Mouse (Mus musculus): ENCODE measurements around the gene Ralgapb. TPM values are rescaled to one million over a fixed set of nuclear protein-coding genes. Genes with fewer than 3 reads are reported as not detected.

Ralgapb gene
- polyA plus RNA-seq, 1 experiment, result 25.6 TPM

GRCm38 (mm10) chr2:158513821-158514336, 104.2 kb downstream of the Ralgapb start:
- DNase-seq, result no peak
- WGBS, result 80% methylated on average over 12 of the region's 12 CpGs
- H3K4me3 ChIP-seq (ENCODE audit: insufficient read depth, low read depth, low read length), result no peak overlapping the region
- H3K36me3 ChIP-seq (ENCODE audit: control insufficient read depth, insufficient read depth, low read length), result no peaks in the 10 kb centered on the region
- no peak overlapping the region for H3K27ac ChIP-seq (ENCODE audit: insufficient read depth, low read depth, low read length)
- TF ChIP-seq POLR2A (IDR thresholded peaks at IDR 0.05; ENCODE audit: low read depth, low read length) (no peak), CTCF (conservative IDR thresholded peaks at IDR 0.05; ENCODE audit: insufficient read depth, insufficient read length, low read depth, low read length) (no peak)
- no peaks in the 10 kb centered on the region for H3K27me3 ChIP-seq (replicated peaks; ENCODE audit: control insufficient read depth, insufficient read depth, low read length)
- H3K4me1 ChIP-seq (ENCODE audit: control insufficient read depth, insufficient read depth, low read length), result no peaks in the 10 kb centered on the region

- no peaks in the 10 kb centered on the region for H3K27me3 ChIP-seq (replicated peaks; ENCODE audit: control insufficient read depth, insufficient read depth, low read length)
- H3K4me3 ChIP-seq (ENCODE audit: insufficient read depth, low read depth, low read length), result no peak overlapping the region
- no peak overlapping the region for H3K27ac ChIP-seq (ENCODE audit: insufficient read depth, low read depth, low read length)
- no peak for DNase-seq
- H3K36me3 ChIP-seq (ENCODE audit: control insufficient read depth, insufficient read depth, low read length), result no peaks in the 10 kb centered on the region
- 62% methylated on average over 6 of the region's 6 CpGs for WGBS
- peaks cover under 1% of the 10 kb centered on the region; the same call in 1 of the 2 replicates for H3K4me1 ChIP-seq (ENCODE audit: control insufficient read depth, insufficient read depth, low read length)
- TF ChIP-seq POLR2A (IDR thresholded peaks at IDR 0.05; ENCODE audit: low read depth, low read length) (no peak), CTCF (conservative IDR thresholded peaks at IDR 0.05; ENCODE audit: insufficient read depth, insufficient read length, low read depth, low read length) (no peak)
These were observed 108.9 kb downstream of the Ralgapb start for GRCm38 (mm10) chr2:158518583-158518982.

GRCm38 (mm10) chr2:158519071-158519470, 109.4 kb downstream of the Ralgapb start:
- WGBS, result 68% methylated on average over 11 of the region's 11 CpGs
- TF ChIP-seq POLR2A (IDR thresholded peaks at IDR 0.05; ENCODE audit: low read depth, low read length) (no peak), CTCF (conservative IDR thresholded peaks at IDR 0.05; ENCODE audit: insufficient read depth, insufficient read length, low read depth, low read length) (no peak)
- no peaks in the 10 kb centered on the region for H3K27me3 ChIP-seq (replicated peaks; ENCODE audit: control insufficient read depth, insufficient read depth, low read length)
- peaks cover 3% of the 10 kb centered on the region; the same call in 1 of the 2 replicates for H3K4me1 ChIP-seq (ENCODE audit: control insufficient read depth, insufficient read depth, low read length)
- H3K27ac ChIP-seq (ENCODE audit: insufficient read depth, low read depth, low read length), result no peak overlapping the region
- no peaks in the 10 kb centered on the region for H3K36me3 ChIP-seq (ENCODE audit: control insufficient read depth, insufficient read depth, low read length)
- H3K4me3 ChIP-seq (ENCODE audit: insufficient read depth, low read depth, low read length), result no peak overlapping the region
- no peak for DNase-seq

GRCm38 (mm10) chr2:158519800-158520199, 110.2 kb downstream of the Ralgapb start:
- no peak for TF ChIP-seq CTCF (conservative IDR thresholded peaks at IDR 0.05; ENCODE audit: insufficient read depth, insufficient read length, low read depth, low read length)
- no peak for DNase-seq
- no peaks in the 10 kb centered on the region for H3K27me3 ChIP-seq (replicated peaks; ENCODE audit: control insufficient read depth, insufficient read depth, low read length)
- H3K36me3 ChIP-seq (ENCODE audit: control insufficient read depth, insufficient read depth, low read length), result no peaks in the 10 kb centered on the region
- no peak overlapping the region for H3K4me3 ChIP-seq (ENCODE audit: insufficient read depth, low read depth, low read length)
- H3K4me1 ChIP-seq (ENCODE audit: control insufficient read depth, insufficient read depth, low read length), result peaks cover 3% of the 10 kb centered on the region
- H3K27ac ChIP-seq (ENCODE audit: insufficient read depth, low read depth, low read length), result no peak overlapping the region
- 75% methylated on average over 6 of the region's 6 CpGs for whole genome bisulfite sequencing

GRCm38 (mm10) chr2:158523060-158523459, 113.4 kb downstream of the Ralgapb start:
- TF ChIP-seq POLR2A (IDR thresholded peaks at IDR 0.05; ENCODE audit: low read depth, low read length) (no peak), CTCF (conservative IDR thresholded peaks at IDR 0.05; ENCODE audit: insufficient read depth, insufficient read length, low read depth, low read length) (no peak)
- Histone ChIP-seq H3K27me3 (replicated peaks; ENCODE audit: control insufficient read depth, insufficient read depth, low read length) (no peaks in the 10 kb centered on the region), H3K27ac (ENCODE audit: insufficient read depth, low read depth, low read length) (0 out of 2 replicates have a peak overlapping the region, but pooled peaks have one; percentile 10), H3K4me1 (ENCODE audit: control insufficient read depth, insufficient read depth, low read length) (peaks cover 3% of the 10 kb centered on the region), H3K36me3 (ENCODE audit: control insufficient read depth, insufficient read depth, low read length) (no peaks in the 10 kb centered on the region), H3K4me3 (ENCODE audit: insufficient read depth, low read depth, low read length) (no peak overlapping the region)
- WGBS, result 45% methylated on average over 8 of the region's 8 CpGs
- peak; percentile 81 for DNase-seq

- H3K27ac ChIP-seq (ENCODE audit: insufficient read depth, low read depth, low read length), result 0 out of 2 replicates have a peak overlapping the region, but pooled peaks have one; percentile 25
- 54% methylated on average over 16 of the region's 16 CpGs for WGBS
- peak; percentile 30 for DNase-seq
- TF ChIP-seq CTCF (conservative IDR thresholded peaks at IDR 0.05; ENCODE audit: insufficient read depth, insufficient read length, low read depth, low read length) (no peak), POLR2A (IDR thresholded peaks at IDR 0.05; ENCODE audit: low read depth, low read length) (no peak)
- H3K4me3 ChIP-seq (ENCODE audit: insufficient read depth, low read depth, low read length), result no peak overlapping the region
- H3K4me1 ChIP-seq (ENCODE audit: control insufficient read depth, insufficient read depth, low read length), result peaks cover 3% of the 10 kb centered on the region
- H3K36me3 ChIP-seq (ENCODE audit: control insufficient read depth, insufficient read depth, low read length), result no peaks in the 10 kb centered on the region
- H3K27me3 ChIP-seq (replicated peaks; ENCODE audit: control insufficient read depth, insufficient read depth, low read length), result no peaks in the 10 kb centered on the region
These were observed 114.6 kb downstream of the Ralgapb start for GRCm38 (mm10) chr2:158524129-158524860.

- peak; percentile 58 for DNase-seq
- Histone ChIP-seq H3K36me3 (ENCODE audit: control insufficient read depth, insufficient read depth, low read length) (no peaks in the 10 kb centered on the region), H3K4me1 (ENCODE audit: control insufficient read depth, insufficient read depth, low read length) (no peaks in the 10 kb centered on the region), H3K27me3 (replicated peaks; ENCODE audit: control insufficient read depth, insufficient read depth, low read length) (no peaks in the 10 kb centered on the region), H3K4me3 (ENCODE audit: insufficient read depth, low read depth, low read length) (no peak overlapping the region), H3K27ac (ENCODE audit: insufficient read depth, low read depth, low read length) (no peak overlapping the region)
- 2% methylated on average over 4 of the region's 4 CpGs for WGBS
- TF ChIP-seq CTCF (conservative IDR thresholded peaks at IDR 0.05; ENCODE audit: insufficient read depth, insufficient read length, low read depth, low read length) (peak; percentile 81), POLR2A (IDR thresholded peaks at IDR 0.05; ENCODE audit: low read depth, low read length) (no peak)
These were observed 124.4 kb downstream of the Ralgapb start for GRCm38 (mm10) chr2:158534090-158534489.
